Mouse (Mus musculus) embryo, embryonic 11.5 days (tissue): ENCODE results near the gene Ccdc154.

Experiments used
- DNase-seq: peaks from one replicate; pipeline ENCODE4 v3.0.0-alpha.2; 2012; ENCODE audit warnings: low read depth, low spot score

Ccdc154 gene

GRCm38 (mm10) chr17:25184129-25184691 is 21.9 kb downstream of the Ccdc154 start, which contains the start of gene BC003965:
TSS of gene BC003965 (plus strand) at chr17:25184554.
- peak; percentile 99 for DNase-seq

- DNase-seq = no peak
These were observed 22.7 kb downstream of the Ccdc154 start for GRCm38 (mm10) chr17:25184961-25185360.

GRCm38 (mm10) chr17:25187784-25188149 is 25.5 kb downstream of the Ccdc154 start:
- no peak for DNase-seq

GRCm38 (mm10) chr17:25188150-25189031 is 26.1 kb downstream of the Ccdc154 start, which contains the start of gene Unkl:
TSS of gene Unkl (plus strand) at chr17:25188397.
- DNase-seq = peak; percentile 46

- no peak for DNase-seq
These were observed 26.8 kb downstream of the Ccdc154 start for GRCm38 (mm10) chr17:25189091-25189490.

- DNase-seq = no peak
These were observed 40.1 kb downstream of the Ccdc154 start for GRCm38 (mm10) chr17:25202401-25202800.

- DNase-seq = no peak
These were observed 47.7 kb downstream of the Ccdc154 start for GRCm38 (mm10) chr17:25210006-25210405.

GRCm38 (mm10) chr17:25210680-25211466 is 48.6 kb downstream of the Ccdc154 start:
- DNase-seq = no peak

- no peak for DNase-seq
These were observed 49.4 kb downstream of the Ccdc154 start for GRCm38 (mm10) chr17:25211705-25212104.

- DNase-seq = no peak
These were observed 53.2 kb downstream of the Ccdc154 start for GRCm38 (mm10) chr17:25215431-25215830.

GRCm38 (mm10) chr17:25218967-25219366 is 56.7 kb downstream of the Ccdc154 start:
- no peak for DNase-seq

GRCm38 (mm10) chr17:25219492-25220295 is 57.4 kb downstream of the Ccdc154 start:
- DNase-seq = no peak

GRCm38 (mm10) chr17:25220746-25221145 is 58.5 kb downstream of the Ccdc154 start:
- no peak for DNase-seq
